Mouse (Mus musculus) hindbrain, embryonic 14.5 days (tissue): Measurements from ENCODE around the gene Prdm10. TPM values are rescaled to one million over a fixed set of nuclear protein-coding genes. Genes with fewer than 3 reads are reported as not detected.

ENCODE experiments used
- ATAC-seq: fragments of 200-750 bp; cut with Nextera tagmentation; 2 replicates; pipeline ENCODE4 v1.8.0; 2017; ENCODE audit warnings: moderate number of reproducible peaks, mild to moderate bottlenecking, moderate TSS enrichment, moderate library complexity; ENCODE audit not compliant: low FRiP score
- DNase-seq: peaks from one replicate; pipeline ENCODE4 v3.0.0-alpha.2; 2015; ENCODE audit warnings: low spot score
- H3K27ac ChIP-seq: fragments of 300-500 bp; sonication (generic); 2 replicates; pipeline ENCODE4 v1.5.1; 2014; ENCODE audit warnings: mild to moderate bottlenecking, moderate library complexity
- H3K27me3 ChIP-seq: fragments of 300-500 bp; sonication (generic); 2 replicates; pipeline ENCODE4 v1.6.1; 2014; ENCODE audit warnings: mild to moderate bottlenecking, low read length, mixed read lengths; ENCODE audit not compliant: control insufficient read depth, insufficient read depth
- H3K36me3 ChIP-seq: fragments of 300-500 bp; sonication (generic); replicated peaks from 2 replicates; pipeline ENCODE4 v1.6.1; 2014; ENCODE audit not compliant: control insufficient read depth, insufficient read depth
- H3K4me1 ChIP-seq: fragments of 300-500 bp; sonication (generic); replicated peaks from 2 replicates; pipeline ENCODE4 v1.6.1; 2014; ENCODE audit warnings: antibody characterized with exemption, low read length, mixed read lengths; ENCODE audit not compliant: control insufficient read depth, insufficient read depth
- H3K4me2 ChIP-seq: fragments of 300-500 bp; sonication (generic); replicated peaks from 2 replicates; pipeline ENCODE4 v1.6.1; 2014; ENCODE audit warnings: mild to moderate bottlenecking, moderate library complexity
- H3K4me3 ChIP-seq: fragments of 300-500 bp; sonication (generic); replicated peaks from 2 replicates; pipeline ENCODE4 v1.5.1; 2014; ENCODE audit warnings: mild to moderate bottlenecking, low read length
- H3K9ac ChIP-seq: fragments of 300-500 bp; sonication (generic); 2 replicates; pipeline ENCODE4 v1.6.1; 2014
- H3K9me3 ChIP-seq: fragments of 300-500 bp; sonication (generic); 2 replicates; pipeline ENCODE4 v1.6.1; 2016; ENCODE audit warnings: low read length; ENCODE audit not compliant: control insufficient read depth
- WGBS: fragments of 180-500 bp; shearing (Covaris S2); extraction: QIAGEN DNeasy Blood & Tissue Kit; methylation state at CpG from one replicate; pipeline ENCODE4 v1.1.7; 2014; 5-methylcytosine and 5-hydroxymethylcytosine counted together
- polyA plus RNA-seq: library from polyadenylated mRNA; unstranded; fragments of >200 nt; fragmentation: Nextera tagmentation; extraction: Ambion mirVana; gene quantifications from 2 replicates; pipeline ENCODE4 v1.2.1, GENCODE M21; 2014

The Prdm10 gene
- polyA plus RNA-seq, 1 experiment from 2014 or later: 9.7 TPM

DNA sequence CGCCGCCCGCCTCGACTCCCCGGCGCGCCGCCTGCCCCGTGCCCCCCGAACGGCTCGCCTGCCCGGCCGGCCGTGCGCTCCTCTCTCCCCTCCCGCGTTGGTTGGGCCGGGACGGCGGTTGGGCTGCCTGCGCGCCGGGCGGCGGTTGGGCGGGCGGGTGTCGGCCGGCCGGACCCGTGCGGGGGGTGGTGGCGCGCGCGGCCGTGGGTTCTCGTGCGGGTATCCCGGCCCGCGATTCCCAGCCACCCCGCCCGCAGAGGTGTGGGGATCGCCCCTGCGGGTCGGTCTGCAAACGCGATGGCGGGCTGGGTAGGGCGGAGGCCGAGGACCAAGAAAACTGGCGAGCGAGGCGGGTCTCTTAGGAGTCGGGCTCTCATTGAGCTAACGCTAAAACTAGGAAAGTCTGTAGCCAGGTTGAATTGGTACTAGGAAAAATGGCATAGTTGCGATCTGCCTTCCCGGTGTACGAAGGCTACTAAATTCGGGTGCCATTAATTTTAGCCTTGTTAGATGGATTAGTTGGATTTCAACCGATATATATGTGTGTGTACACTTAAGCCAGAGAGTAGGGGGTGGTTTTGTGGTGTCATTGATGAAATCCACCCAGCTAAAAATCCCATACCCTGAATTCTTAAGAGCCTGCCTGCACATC is 799 bp downstream of the Prdm10 start:
- H3K27me3 ChIP-seq: no peaks in the 10 kb centered on the region
- WGBS: under 1% methylated on average over 28 of the region's 63 CpGs
- DNase-seq: peak; percentile 70
- H3K4me2 ChIP-seq: peak overlapping the region; percentile 76
- H3K27ac ChIP-seq: peak overlapping the region; percentile 100
- peak overlapping the region; percentile 97 for H3K9ac ChIP-seq
- peak overlapping the region; percentile 74 for H3K4me3 ChIP-seq
- no peaks in the 10 kb centered on the region for H3K9me3 ChIP-seq
- peak; percentile 54 for ATAC-seq
- peaks cover 16% of the 10 kb centered on the region for H3K4me1 ChIP-seq
- no peaks in the 10 kb centered on the region for H3K36me3 ChIP-seq

DNA sequence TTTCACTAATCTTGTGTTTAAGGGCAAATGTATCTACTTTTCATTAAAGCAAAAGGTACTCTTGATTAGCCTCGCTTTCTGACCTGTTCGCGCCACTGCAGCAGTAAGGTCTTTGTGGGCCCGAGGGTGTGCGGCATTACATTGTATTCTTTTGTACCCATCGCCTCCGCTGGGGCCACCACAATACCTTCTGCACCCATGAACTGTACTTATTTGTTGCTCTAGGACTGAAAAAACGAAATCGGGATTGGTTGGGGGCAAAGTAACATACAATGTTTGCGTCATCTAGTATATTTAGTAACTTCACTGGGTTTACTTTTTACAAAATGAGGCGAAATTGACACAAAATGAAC is 1.3 kb downstream of the Prdm10 start:
- Histone ChIP-seq H3K4me2 (peak overlapping the region; percentile 76), H3K9ac (peak overlapping the region; percentile 97), H3K9me3 (no peaks in the 10 kb centered on the region), H3K27me3 (no peaks in the 10 kb centered on the region), H3K4me3 (peak overlapping the region; percentile 74), H3K4me1 (peaks cover 16% of the 10 kb centered on the region), H3K27ac (peak overlapping the region; percentile 100), H3K36me3 (no peaks in the 10 kb centered on the region)
- ATAC-seq: no peak
- peak; percentile 51 for DNase-seq
- WGBS: 3% methylated on average over 11 of the region's 11 CpGs

DNA sequence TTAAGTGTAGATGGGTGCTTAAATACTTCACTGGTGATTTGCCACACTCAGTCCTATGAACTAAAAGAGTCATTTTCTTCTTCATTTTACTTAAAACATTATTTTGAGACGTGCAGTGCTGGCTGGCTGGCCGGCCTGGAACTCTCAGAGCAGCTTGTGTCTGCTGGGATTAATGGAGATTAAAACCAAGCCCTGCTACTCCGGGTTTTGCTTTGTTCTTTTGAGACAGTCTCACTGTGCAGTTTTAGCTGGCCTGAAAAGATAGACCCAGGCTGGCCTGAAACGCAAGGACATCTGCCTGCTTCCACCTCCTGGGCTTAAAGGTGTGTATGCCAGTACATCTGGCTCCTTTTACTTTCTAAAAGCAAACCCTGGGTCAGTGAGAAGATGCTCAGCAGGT is 2.2 kb downstream of the Prdm10 start:
- Histone ChIP-seq H3K36me3 (no peaks in the 10 kb centered on the region), H3K4me2 (peak overlapping the region; percentile 76), H3K9me3 (no peaks in the 10 kb centered on the region), H3K27me3 (no peaks in the 10 kb centered on the region), H3K9ac (peak overlapping the region; percentile 97), H3K4me3 (peak overlapping the region; percentile 74), H3K27ac (peak overlapping the region; percentile 100), H3K4me1 (peaks cover 16% of the 10 kb centered on the region)
- ATAC-seq (no peak), DNase-seq (no peak)
- 22% methylated on average over 4 of the region's 4 CpGs for WGBS

DNA sequence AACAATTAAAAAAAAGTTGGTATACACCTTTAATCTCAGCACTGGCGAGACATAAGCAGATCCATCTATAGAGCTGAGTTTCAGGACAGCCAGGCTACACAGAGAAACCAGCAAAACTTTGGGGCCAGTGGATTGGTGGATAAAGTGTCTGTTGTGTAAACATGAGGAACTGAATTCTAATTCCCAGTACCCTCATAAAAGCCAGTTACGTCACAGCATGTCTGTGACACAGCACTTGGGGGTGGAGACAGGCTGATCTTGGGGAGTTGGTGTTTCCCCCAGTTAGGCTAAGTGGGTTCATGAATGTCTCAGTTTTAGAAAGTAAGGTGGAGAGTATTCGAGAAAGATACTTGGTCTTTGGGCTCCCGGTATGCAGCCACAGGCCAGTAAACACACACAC is 2.7 kb downstream of the Prdm10 start:
- Histone ChIP-seq H3K4me3 (no peak overlapping the region), H3K27me3 (no peaks in the 10 kb centered on the region), H3K9me3 (no peaks in the 10 kb centered on the region), H3K27ac (peak overlapping the region; percentile 100), H3K36me3 (no peaks in the 10 kb centered on the region), H3K9ac (no peak overlapping the region), H3K4me1 (peaks cover 16% of the 10 kb centered on the region), H3K4me2 (peak overlapping the region; percentile 76; the same call in 1 of the 2 replicates)
- WGBS: 78% methylated on average over 4 of the region's 4 CpGs
- no peak for DNase-seq
- ATAC-seq: no peak

DNA sequence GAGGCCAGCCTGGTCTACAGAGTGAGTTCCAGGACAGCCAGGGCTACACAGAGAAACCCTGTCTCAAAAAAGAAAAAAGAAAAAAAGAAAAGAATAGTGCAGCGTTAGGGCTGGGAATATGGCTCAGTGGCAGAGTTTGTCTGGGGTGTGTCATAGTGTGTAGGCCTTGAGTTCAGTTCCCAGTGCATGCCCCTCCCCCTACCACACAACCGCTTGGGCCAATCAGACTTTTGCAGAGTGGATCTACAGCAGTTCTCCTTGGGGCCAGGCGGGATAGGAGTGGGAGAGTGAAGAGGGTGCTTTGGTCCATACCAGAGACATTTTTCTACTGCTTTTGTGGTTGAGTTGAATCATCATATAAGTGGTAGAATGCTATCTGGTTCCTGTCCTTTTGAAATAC is 3.6 kb downstream of the Prdm10 start:
- Histone ChIP-seq H3K4me3 (no peak overlapping the region), H3K27me3 (no peaks in the 10 kb centered on the region), H3K36me3 (no peaks in the 10 kb centered on the region), H3K4me2 (no peak overlapping the region), H3K9me3 (no peaks in the 10 kb centered on the region), H3K9ac (no peak overlapping the region), H3K27ac (no peak overlapping the region), H3K4me1 (peaks cover 16% of the 10 kb centered on the region)
- 91% methylated on average over 3 of the region's 3 CpGs for WGBS
- ATAC-seq (no peak), DNase-seq (no peak)

DNA sequence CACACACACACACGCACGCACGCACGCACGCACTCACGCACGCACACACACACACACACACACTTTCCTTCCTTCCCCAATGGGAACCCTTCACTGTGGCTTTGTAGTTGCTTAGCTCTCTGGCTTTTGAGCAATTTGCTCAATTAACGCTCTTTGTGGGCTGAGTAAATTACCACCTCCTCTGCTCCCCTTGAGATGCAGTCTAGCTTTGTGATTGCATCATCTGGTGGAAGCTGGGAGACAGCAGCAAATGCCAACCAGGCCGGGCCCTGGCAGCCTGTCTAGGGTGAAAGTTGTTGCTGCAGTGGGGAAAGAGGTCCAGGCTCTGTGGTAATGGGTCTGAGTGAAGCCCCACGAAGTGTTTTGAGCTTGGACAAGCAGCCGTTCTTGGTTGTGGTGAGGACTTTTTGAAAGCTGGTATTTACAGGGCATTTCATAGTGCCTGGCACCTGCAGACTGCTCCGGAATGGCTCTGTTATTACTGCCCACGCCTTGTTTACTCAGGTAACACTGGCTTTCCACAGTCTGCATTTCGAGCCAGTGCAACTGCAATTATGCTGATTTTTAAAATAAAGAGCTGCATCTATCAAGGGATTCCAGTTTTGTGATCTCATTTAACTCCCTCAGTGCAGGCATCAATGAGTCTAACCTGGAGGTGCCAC is 10.0 kb downstream of the Prdm10 start:
- Histone ChIP-seq H3K4me2 (no peak overlapping the region), H3K4me1 (no peaks in the 10 kb centered on the region), H3K9me3 (no peaks in the 10 kb centered on the region), H3K4me3 (no peak overlapping the region), H3K9ac (no peak overlapping the region), H3K36me3 (no peaks in the 10 kb centered on the region), H3K27ac (peak overlapping the region; percentile 35; the same call in 1 of the 2 replicates), H3K27me3 (no peaks in the 10 kb centered on the region)
- no peak for DNase-seq
- peak; percentile 57; the same call in 1 of the 2 replicates for ATAC-seq
- 85% methylated on average over 14 of the region's 14 CpGs for WGBS

DNA sequence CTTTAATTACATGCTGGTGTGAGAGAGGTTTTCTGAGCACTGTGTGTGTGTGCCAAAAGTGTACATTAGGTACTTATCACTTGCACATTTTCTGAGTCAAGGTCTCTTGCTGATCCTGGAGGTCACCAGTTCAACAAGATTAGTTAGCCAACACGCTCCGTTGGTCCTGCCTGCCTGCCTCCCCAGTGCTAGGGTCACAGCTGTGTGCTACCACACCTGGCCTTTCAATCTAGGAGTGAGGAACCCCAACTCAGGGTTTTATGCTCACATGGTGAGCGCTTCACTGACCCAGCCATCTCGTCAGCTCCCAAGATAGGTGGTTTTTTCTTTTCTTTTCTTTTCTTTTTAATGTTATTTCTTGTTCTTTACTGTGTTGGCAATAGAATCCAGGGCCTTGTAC is 11.6 kb downstream of the Prdm10 start:
- Histone ChIP-seq H3K4me2 (no peak overlapping the region), H3K27ac (no peak overlapping the region), H3K27me3 (no peaks in the 10 kb centered on the region), H3K9ac (no peak overlapping the region), H3K4me3 (no peak overlapping the region), H3K4me1 (no peaks in the 10 kb centered on the region), H3K36me3 (no peaks in the 10 kb centered on the region), H3K9me3 (no peaks in the 10 kb centered on the region)
- 79% methylated on average over 4 of the region's 4 CpGs for WGBS
- ATAC-seq (no peak), DNase-seq (no peak)

DNA sequence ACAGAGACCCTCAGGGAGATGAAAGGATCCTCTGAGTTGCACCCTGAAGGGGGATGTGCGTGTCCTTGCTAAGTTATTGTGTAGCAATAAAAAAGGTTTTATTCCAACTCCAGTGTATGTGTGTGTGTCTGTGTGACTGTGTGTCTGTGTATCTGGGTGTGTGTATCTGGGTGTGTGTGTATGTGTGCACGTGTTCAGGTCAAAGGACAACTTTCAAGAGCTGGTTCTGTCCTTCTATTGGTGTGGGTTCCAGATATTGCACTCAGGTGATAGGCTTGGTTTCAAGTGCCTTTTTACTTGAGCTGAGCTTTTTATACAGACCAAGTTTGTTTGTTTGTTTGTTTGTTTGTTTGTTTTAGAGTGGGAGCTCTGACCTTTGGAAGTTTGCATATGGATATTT is 12.9 kb downstream of the Prdm10 start:
- H3K27me3 ChIP-seq: no peaks in the 10 kb centered on the region
- no peak overlapping the region for H3K4me2 ChIP-seq
- no peaks in the 10 kb centered on the region for H3K9me3 ChIP-seq
- 85% methylated on average over 2 of the region's 2 CpGs for WGBS
- no peaks in the 10 kb centered on the region for H3K36me3 ChIP-seq
- ATAC-seq (no peak), DNase-seq (no peak)
- no peak overlapping the region for H3K27ac ChIP-seq
- H3K4me1 ChIP-seq: no peaks in the 10 kb centered on the region
- no peak overlapping the region for H3K4me3 ChIP-seq
- H3K9ac ChIP-seq: no peak overlapping the region

DNA sequence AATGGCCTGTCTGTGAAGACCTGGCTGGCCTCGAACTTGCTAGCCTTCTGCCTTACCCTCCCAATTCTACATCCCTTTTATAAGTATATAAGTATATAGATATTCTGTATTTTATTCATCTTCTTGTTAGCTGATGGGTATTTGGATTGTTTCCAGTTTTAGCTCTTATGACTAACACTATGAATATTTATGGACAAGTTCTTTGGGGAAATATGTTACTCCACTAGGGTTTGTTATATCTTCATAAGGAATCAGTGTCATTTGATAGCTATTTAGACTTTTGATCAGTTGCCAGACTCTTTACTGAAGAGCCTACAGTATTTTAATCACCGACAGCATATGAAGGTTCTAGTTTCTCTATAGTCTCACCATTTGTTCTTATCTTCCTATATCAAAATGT is 15.0 kb downstream of the Prdm10 start:
- H3K9me3 ChIP-seq: no peaks in the 10 kb centered on the region
- no peak for ATAC-seq
- H3K36me3 ChIP-seq: no peaks in the 10 kb centered on the region
- no peak for DNase-seq
- WGBS: 80% methylated on average over 2 of the region's 2 CpGs
- no peak overlapping the region for H3K4me2 ChIP-seq
- H3K4me1 ChIP-seq: no peaks in the 10 kb centered on the region
- H3K27ac ChIP-seq: no peak overlapping the region
- no peak overlapping the region for H3K9ac ChIP-seq
- no peak overlapping the region for H3K4me3 ChIP-seq
- no peaks in the 10 kb centered on the region for H3K27me3 ChIP-seq
